In the genomic region with DNA sequence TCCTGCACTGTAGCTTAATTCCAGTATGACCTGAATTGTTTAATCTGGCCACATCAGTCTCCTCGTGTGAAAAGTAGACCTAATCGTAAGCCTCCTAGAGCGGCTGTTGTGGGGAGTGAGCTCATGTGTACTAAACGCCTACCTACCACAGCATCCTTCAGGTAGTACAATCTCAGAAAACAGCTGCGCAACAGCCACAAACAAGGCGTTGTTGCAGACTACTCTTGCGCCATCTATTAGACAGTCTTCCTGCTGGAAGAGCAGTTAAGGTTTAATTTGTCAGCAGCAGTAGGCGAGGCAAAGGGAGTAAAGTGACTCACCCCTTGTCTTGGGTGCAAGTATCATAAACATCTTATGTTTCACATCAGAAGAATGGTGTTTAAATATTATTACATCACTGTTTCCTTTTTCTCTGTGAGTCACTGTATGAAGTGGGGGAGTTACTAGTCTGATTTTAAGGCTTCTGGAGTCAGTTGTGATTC, we compare ENCODE assay signal across 14 mouse cellular contexts. TPM values are rescaled to one million over a fixed set of nuclear protein-coding genes. Genes with fewer than 3 reads are reported as not detected.
DNase-seq lines count a peak whose midpoint lies in the region; ATAC-seq and TF ChIP-seq lines count a peak whose summit lies in the region.
"Had no signal": no experiment of that assay in that cellular context is flagged by ENCODE, and none has a peak within 500 bp of the region (broad histone marks: within the 10 kb centered on the region; RNA-seq: fewer than 3 reads in every experiment).

No protein-coding gene starts in this region.

- ATAC-seq in activated CD4-positive, CD25-positive, alpha-beta regulatory T cell, adult 4 months: peak; percentile 58
- peak; percentile 64 for ATAC-seq in intestine, embryonic 15.5 days
- ATAC-seq in stomach, embryonic 16.5 days (ENCODE audit: insufficient read depth, low FRiP score): peak; percentile 17; the same call in 1 of the 2 replicates
- no peak for ATAC-seq in forebrain, embryonic 11.5 days (replicated peaks; ENCODE audit: low FRiP score)

- H3K9me3 ChIP-seq in intestine, embryonic 15.5 days: no peaks in the 10 kb centered on the region
- H3K9me3 ChIP-seq in stomach, embryonic 16.5 days (replicated peaks; ENCODE audit: control insufficient read depth, low read length): no peaks in the 10 kb centered on the region
- no peaks in the 10 kb centered on the region for H3K9me3 ChIP-seq in forebrain, embryonic 11.5 days (ENCODE audit: control insufficient read depth, low read length)
- H3K9me3 ChIP-seq: embryonic facial prominence, embryonic 15.5 days; heart, embryonic 12.5 days; liver, embryonic 15.5 days; midbrain, embryonic 12.5 days had no signal

- peaks cover 38% of the 10 kb centered on the region for H3K4me1 ChIP-seq in intestine, embryonic 15.5 days (replicated peaks)
- peaks cover 31% of the 10 kb centered on the region for H3K4me1 ChIP-seq in stomach, embryonic 16.5 days (ENCODE audit: control insufficient read depth, insufficient read depth, low read length)
- H3K4me1 ChIP-seq in forebrain, embryonic 11.5 days (replicated peaks; ENCODE audit: control insufficient read depth, insufficient read depth, low read length): no peaks in the 10 kb centered on the region

- intact Hi-C loops in gastrocnemius, adult 2 months (cut with DNase I): no loop called here

- H3K27ac ChIP-seq in intestine, embryonic 15.5 days: peak overlapping the region; percentile 81
- peak overlapping the region; percentile 86 for H3K27ac ChIP-seq in stomach, embryonic 16.5 days (ENCODE audit: low read length)
- H3K27ac ChIP-seq in forebrain, embryonic 11.5 days (ENCODE audit: low read depth, low read length): no peak overlapping the region
- no peak overlapping the region for H3K27ac ChIP-seq in gastrocnemius, adult 2 months
- H3K27ac ChIP-seq: embryonic facial prominence, embryonic 15.5 days; liver, embryonic 15.5 days; midbrain, embryonic 12.5 days had no signal

- no peaks in the 10 kb centered on the region for H3K27me3 ChIP-seq in intestine, embryonic 15.5 days (replicated peaks)
- no peaks in the 10 kb centered on the region for H3K27me3 ChIP-seq in stomach, embryonic 16.5 days (ENCODE audit: control insufficient read depth, insufficient read depth, low read length)
- no peaks in the 10 kb centered on the region for H3K27me3 ChIP-seq in forebrain, embryonic 11.5 days (ENCODE audit: control insufficient read depth, insufficient read depth, low read length)
- H3K27me3 ChIP-seq: embryonic facial prominence, embryonic 15.5 days; heart, embryonic 12.5 days; liver, embryonic 15.5 days; midbrain, embryonic 12.5 days had no signal

- DNase-seq in lung, postnatal 36 days: peak; percentile 40
- no peak for DNase-seq in lung, postnatal 25 days (ENCODE audit: low spot score)
- no peak for DNase-seq in thymus, postnatal 25 days
- no peak for DNase-seq in forebrain, embryonic 11.5 days (ENCODE audit: low spot score)
- no peak for DNase-seq in gastrocnemius, adult 2 months
- DNase-seq: adrenal gland, postnatal 36 days; cerebellum, adult 9-11 months had no signal

- H3K9ac ChIP-seq in intestine, embryonic 15.5 days: no peak overlapping the region
- no peak overlapping the region for H3K9ac ChIP-seq in stomach, embryonic 16.5 days (ENCODE audit: low read length)
- no peak overlapping the region for H3K9ac ChIP-seq in forebrain, embryonic 11.5 days (ENCODE audit: low read length)
- H3K9ac ChIP-seq: embryonic facial prominence, embryonic 15.5 days; heart, embryonic 12.5 days; liver, embryonic 15.5 days; midbrain, embryonic 12.5 days had no signal

- peak overlapping the region; percentile 42 for H3K4me2 ChIP-seq in intestine, embryonic 15.5 days (replicated peaks)
- no peak overlapping the region for H3K4me2 ChIP-seq in stomach, embryonic 16.5 days (ENCODE audit: low read depth, low read length)
- H3K4me2 ChIP-seq in forebrain, embryonic 11.5 days (ENCODE audit: low read depth, low read length, severe bottlenecking): no peak overlapping the region
- H3K4me2 ChIP-seq: embryonic facial prominence, embryonic 15.5 days; heart, embryonic 12.5 days; liver, embryonic 15.5 days; midbrain, embryonic 12.5 days had no signal

- 56% methylated on average over 8 of the region's 8 CpGs for WGBS in intestine, embryonic 15.5 days
- 51% methylated on average over 8 of the region's 8 CpGs for WGBS in stomach, embryonic 16.5 days
- 88% methylated on average over 8 of the region's 8 CpGs for WGBS in forebrain, embryonic 11.5 days

- H3K4me3 ChIP-seq in intestine, embryonic 15.5 days (replicated peaks): no peak overlapping the region
- H3K4me3 ChIP-seq in stomach, embryonic 16.5 days (replicated peaks; ENCODE audit: low read length): no peak overlapping the region
- no peak overlapping the region for H3K4me3 ChIP-seq in forebrain, embryonic 11.5 days (ENCODE audit: low read depth, low read length)
- no peak overlapping the region for H3K4me3 ChIP-seq in gastrocnemius, adult 2 months
- H3K4me3 ChIP-seq: embryonic facial prominence, embryonic 15.5 days; heart, embryonic 12.5 days; liver, embryonic 15.5 days; midbrain, embryonic 12.5 days had no signal

- no peaks in the 10 kb centered on the region for H3K36me3 ChIP-seq in intestine, embryonic 15.5 days
- H3K36me3 ChIP-seq in stomach, embryonic 16.5 days (ENCODE audit: control insufficient read depth, insufficient read depth, low read length): no peaks in the 10 kb centered on the region
- no peaks in the 10 kb centered on the region for H3K36me3 ChIP-seq in forebrain, embryonic 11.5 days (ENCODE audit: control insufficient read depth, insufficient read depth, low read length)
- H3K36me3 ChIP-seq: embryonic facial prominence, embryonic 15.5 days; heart, embryonic 12.5 days; liver, embryonic 15.5 days; midbrain, embryonic 12.5 days had no signal

- no peak for TF ChIP-seq CTCF in gastrocnemius, adult 2 months (IDR thresholded peaks at IDR 0.05)

RNA-seq across cellular contexts. Expression of a gene that starts 57.3 kb away (rescaled TPM):
- polyA plus RNA-seq in activated CD4-positive, CD25-positive, alpha-beta regulatory T cell, adult 4 months (2017; shearing (Covaris generic)): 1 to 10 TPM; 6.1 to 7.1 TPM
- 9.4 and 11.8 TPM in 2 replicates for polyA plus RNA-seq in intestine, embryonic 15.5 days (2015; fragmentation: Nextera tagmentation; extraction: Ambion mirVana)
- 9.4 and 10.4 TPM in 2 replicates for polyA plus RNA-seq in stomach, embryonic 16.5 days (2015; fragmentation: Nextera tagmentation; extraction: Ambion mirVana)
- 12.8 and 18.3 TPM in 2 replicates for polyA plus RNA-seq in forebrain, embryonic 11.5 days (2014; fragmentation: Nextera tagmentation; extraction: Ambion mirVana)
- 1 to 10 TPM; 2.6 to 4.0 TPM for total RNA-seq in gastrocnemius, adult 2 months (2021)

Comparison
In these comparisons a context has a peak if more than half of its experiments do, and no peak if none do; other contexts are left out.
1. H3K27ac ChIP-seq: peak in intestine, embryonic 15.5 days (single experiment) and stomach, embryonic 16.5 days (single experiment); none in forebrain, embryonic 11.5 days (single experiment) and gastrocnemius, adult 2 months (single experiment).